Mouse (Mus musculus) CD4-positive, CD25-positive, alpha-beta regulatory T cell, adult 4 months (primary cell): ENCODE data around the gene Trip10. TPM values are rescaled to one million over a fixed set of nuclear protein-coding genes. Genes with fewer than 3 reads are reported as not detected.

ENCODE experiments used
- ATAC-seq: one replicate; pipeline ENCODE4 v1.8.0; 2017
- polyA plus RNA-seq, 2 experiments: library from polyadenylated mRNA; unstranded; fragments of 100-300 nt; shearing (Covaris generic); gene quantifications; one replicate each; pipeline ENCODE4 v1.2.1; 2017

The Trip10 gene
- polyA plus RNA-seq, 2 experiments from 2014 or later = 2.6 to 3.6 TPM

GRCm38 (mm10) chr17:57292968-57293367 lies 43.7 kb downstream of the Trip10 start:
- ATAC-seq = no peak

DNA sequence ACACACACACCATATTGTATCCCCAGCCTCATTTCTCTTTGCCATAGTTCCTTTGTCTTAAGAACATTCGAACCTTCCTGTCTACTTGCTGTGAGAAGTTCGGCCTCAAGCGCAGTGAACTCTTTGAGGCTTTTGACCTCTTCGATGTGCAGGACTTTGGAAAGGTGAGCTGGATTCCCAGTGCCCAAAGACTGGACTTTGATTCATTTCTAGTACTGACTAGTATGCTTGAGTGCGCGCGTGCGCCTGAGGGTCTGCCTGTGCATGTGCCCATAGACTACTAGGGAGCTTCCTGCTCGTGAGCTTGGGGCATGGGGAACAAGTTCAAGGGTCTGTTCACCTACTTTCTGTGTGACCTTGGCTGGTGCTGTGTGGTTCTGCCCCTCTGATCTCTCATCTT lies 46.7 kb downstream of the Trip10 start:
- ATAC-seq = no peak

- no peak for ATAC-seq
Observed at GRCm38 (mm10) chr17:57297040-57297439, 47.8 kb downstream of the Trip10 start.

DNA sequence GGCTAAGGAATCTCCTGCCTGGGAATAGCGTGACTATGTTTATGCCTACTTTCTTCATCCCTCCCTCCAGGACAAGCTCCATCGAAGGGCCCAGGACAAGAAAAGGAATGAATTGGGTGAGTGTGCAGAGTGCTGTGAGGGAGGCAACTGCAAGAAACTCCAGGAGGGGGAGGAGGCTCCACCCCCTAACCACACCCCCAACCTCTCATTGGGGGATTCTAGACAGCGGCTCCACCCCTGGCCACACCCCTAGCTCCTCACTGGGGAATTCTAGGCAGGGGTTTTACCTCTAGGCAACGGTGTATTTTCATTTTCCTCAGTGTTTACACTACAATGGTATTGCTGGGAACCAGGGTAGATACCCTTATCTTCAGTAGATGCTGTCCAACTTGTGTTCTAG lies 56.3 kb downstream of the Trip10 start:
- ATAC-seq = peak; percentile 53

GRCm38 (mm10) chr17:57307074-57307473 lies 57.8 kb downstream of the Trip10 start:
- ATAC-seq = no peak

GRCm38 (mm10) chr17:57311801-57312200 lies 62.5 kb downstream of the Trip10 start:
- peak; percentile 39 for ATAC-seq

Other genes with a start within 250 kb of the Trip10 start
- gene Pspn, start 249.4 kb upstream of the Trip10 start, polyA plus RNA-seq = not detected
- 100 to 1,000 TPM in 1 of 2 experiments, 10 to 100 TPM in 1; 72.1 to 102 TPM for gene Gtf2f1, start 238.2 kb upstream of the Trip10 start, polyA plus RNA-seq
- gene Gm17949, start 238.0 kb upstream of the Trip10 start, polyA plus RNA-seq = 1 to 10 TPM in 1 of 2 experiments, not detected in 1; 1.5 TPM
- 10 to 100 TPM; 16.0 to 29.4 TPM for gene Khsrp, start 217.9 kb upstream of the Trip10 start, polyA plus RNA-seq
- gene Slc25a41, start 207.8 kb upstream of the Trip10 start, polyA plus RNA-seq = not detected
- 1 to 10 TPM; 2.1 to 2.9 TPM for gene Crb3, start 190.3 kb upstream of the Trip10 start, polyA plus RNA-seq
- 1 to 10 TPM; 2.3 to 3.4 TPM for gene Slc25a23, start 189.6 kb upstream of the Trip10 start, polyA plus RNA-seq
- 100 to 1,000 TPM; 215 to 337 TPM for gene Dennd1c, start 170.9 kb upstream of the Trip10 start, polyA plus RNA-seq
- 1 to 10 TPM; 4.3 to 7.8 TPM for gene Tubb4a, start 161.7 kb upstream of the Trip10 start, polyA plus RNA-seq
- 10 to 100 TPM in 1 of 2 experiments, 1 to 10 TPM in 1; 8.2 to 11.9 TPM for gene Tnfsf9, start 144.1 kb upstream of the Trip10 start, polyA plus RNA-seq
- gene Cd70, start 99.7 kb upstream of the Trip10 start, polyA plus RNA-seq = under 1 TPM in 1 of 2 experiments, not detected in 1; 0.52 TPM
- gene Tnfsf14, start 55.3 kb upstream of the Trip10 start, polyA plus RNA-seq = 10 to 100 TPM in 1 of 2 experiments, 1 to 10 TPM in 1; 5.9 to 11.7 TPM
- gene C3, start 21.3 kb upstream of the Trip10 start, polyA plus RNA-seq = 1 to 10 TPM in 1 of 2 experiments, under 1 TPM in 1; 0.85 to 1.3 TPM
- 10 to 100 TPM; 62.0 to 94.4 TPM for gene Gpr108, start 1.0 kb upstream of the Trip10 start, polyA plus RNA-seq
- gene Vav1, start 29.6 kb downstream of the Trip10 start, polyA plus RNA-seq = 100 to 1,000 TPM in 1 of 2 experiments, 10 to 100 TPM in 1; 88.9 to 130 TPM
- gene Adgre1, start 109.2 kb downstream of the Trip10 start, polyA plus RNA-seq = 1 to 10 TPM in 1 of 2 experiments, under 1 TPM in 1; 0.79 to 2.9 TPM